ENCODE assay signal across 8 mouse cellular contexts in genomic region chr2:74752431-74753174, GRCm38 (mm10). TPM values are rescaled to one million over a fixed set of nuclear protein-coding genes. Genes with fewer than 3 reads are reported as not detected.
DNase-seq lines count a peak whose midpoint lies in the region; ATAC-seq lines count a peak whose summit lies in the region.

No protein-coding gene starts in this region.

- H3K27ac ChIP-seq in heart, embryonic 16.5 days (ENCODE audit: low read length): no peak overlapping the region
- 0 out of 2 replicates have a peak overlapping the region, but pooled peaks have one; percentile 30 for H3K27ac ChIP-seq in hindbrain, embryonic 15.5 days (replicated peaks)
- H3K27ac ChIP-seq in midbrain, embryonic 15.5 days: no peak overlapping the region

- ATAC-seq in heart, embryonic 16.5 days (replicated peaks; ENCODE audit: extremely low read depth, insufficient read depth, low FRiP score): no peak
- ATAC-seq in hindbrain, embryonic 15.5 days (ENCODE audit: low FRiP score, low read depth): peak; percentile 42; the same call in 1 of the 2 replicates
- ATAC-seq in midbrain, embryonic 15.5 days (replicated peaks): no peak

- H3K9me3 ChIP-seq in heart, embryonic 16.5 days (replicated peaks; ENCODE audit: control insufficient read depth, low read length): no peaks in the 10 kb centered on the region
- H3K9me3 ChIP-seq in hindbrain, embryonic 15.5 days: no peaks in the 10 kb centered on the region
- H3K9me3 ChIP-seq in midbrain, embryonic 15.5 days: no peaks in the 10 kb centered on the region

- no peaks in the 10 kb centered on the region for H3K36me3 ChIP-seq in heart, embryonic 16.5 days (ENCODE audit: control insufficient read depth, insufficient read depth)
- no peaks in the 10 kb centered on the region for H3K36me3 ChIP-seq in hindbrain, embryonic 15.5 days
- H3K36me3 ChIP-seq in midbrain, embryonic 15.5 days (replicated peaks): no peaks in the 10 kb centered on the region

- H3K4me1 ChIP-seq in heart, embryonic 16.5 days (ENCODE audit: control insufficient read depth, insufficient read depth, low read length): peaks cover 8% of the 10 kb centered on the region
- peaks cover 25% of the 10 kb centered on the region for H3K4me1 ChIP-seq in hindbrain, embryonic 15.5 days (replicated peaks)
- H3K4me1 ChIP-seq in midbrain, embryonic 15.5 days: peaks cover 17% of the 10 kb centered on the region

- 3% methylated on average over 45 of the region's 45 CpGs for WGBS in heart, embryonic 16.5 days
- 2% methylated on average over 45 of the region's 45 CpGs for WGBS in hindbrain, embryonic 15.5 days
- WGBS in midbrain, embryonic 15.5 days: under 1% methylated on average over 45 of the region's 45 CpGs

- no peak for DNase-seq in heart, adult 11 months
- DNase-seq in embryo, embryonic 10.5 days (ENCODE audit: low spot score): peak; percentile 84
- DNase-seq in right cerebral cortex, postnatal 36 days (ENCODE audit: low spot score in 2 of 2): no peak
- no peak for DNase-seq in spleen, postnatal 4 days (ENCODE audit: low spot score in 2 of 2)
- no peak for DNase-seq in urinary bladder, adult 18-20 months (ENCODE audit: low spot score in 2 of 2)

- H3K27me3 ChIP-seq in heart, embryonic 16.5 days (ENCODE audit: control insufficient read depth, insufficient read depth, low read length): peaks cover 84% of the 10 kb centered on the region
- peaks cover 42% of the 10 kb centered on the region for H3K27me3 ChIP-seq in hindbrain, embryonic 15.5 days
- peaks cover 89% of the 10 kb centered on the region for H3K27me3 ChIP-seq in midbrain, embryonic 15.5 days (replicated peaks)

- H3K4me2 ChIP-seq in heart, embryonic 16.5 days (ENCODE audit: low read depth, low read length): peak overlapping the region; percentile 55
- peak overlapping the region; percentile 51 for H3K4me2 ChIP-seq in hindbrain, embryonic 15.5 days
- H3K4me2 ChIP-seq in midbrain, embryonic 15.5 days: peak overlapping the region; percentile 25

- H3K4me3 ChIP-seq in heart, embryonic 16.5 days (ENCODE audit: low read length): peak overlapping the region; percentile 24
- H3K4me3 ChIP-seq in hindbrain, embryonic 15.5 days: peak overlapping the region; percentile 30
- peak overlapping the region; percentile 17 for H3K4me3 ChIP-seq in midbrain, embryonic 15.5 days

- no peak overlapping the region for H3K9ac ChIP-seq in heart, embryonic 16.5 days (ENCODE audit: low read length)
- H3K9ac ChIP-seq in hindbrain, embryonic 15.5 days: peak overlapping the region; percentile 22
- no peak overlapping the region for H3K9ac ChIP-seq in midbrain, embryonic 15.5 days

RNA-seq across cellular contexts. Expression of gene Hoxd1, which starts 10.2 kb away (rescaled TPM):
- not detected in 2 replicates for polyA plus RNA-seq in heart, embryonic 16.5 days (2015; fragmentation: Nextera tagmentation; extraction: Ambion mirVana)
- 1.2 and 2.4 TPM in 2 replicates for polyA plus RNA-seq in hindbrain, embryonic 15.5 days (2015; fragmentation: Nextera tagmentation; extraction: Ambion mirVana)
- not detected in 2 replicates for polyA plus RNA-seq in midbrain, embryonic 15.5 days (2015; fragmentation: Nextera tagmentation; extraction: Ambion mirVana)

RNA-seq across cellular contexts. Expression of gene Gm28230, which starts 26.1 kb away (rescaled TPM):
- polyA plus RNA-seq in heart, embryonic 16.5 days (2015; fragmentation: Nextera tagmentation; extraction: Ambion mirVana): not detected in 2 replicates
- polyA plus RNA-seq in hindbrain, embryonic 15.5 days (2015; fragmentation: Nextera tagmentation; extraction: Ambion mirVana): 0.87 and 1.6 TPM in 2 replicates
- polyA plus RNA-seq in midbrain, embryonic 15.5 days (2015; fragmentation: Nextera tagmentation; extraction: Ambion mirVana): not detected in 2 replicates

RNA-seq across cellular contexts. Expression of gene Hoxd4, which starts 40.9 kb away (rescaled TPM):
- 0.18 TPM in 1 of 2 replicates, not detected in the other for polyA plus RNA-seq in heart, embryonic 16.5 days (2015; fragmentation: Nextera tagmentation; extraction: Ambion mirVana)
- polyA plus RNA-seq in hindbrain, embryonic 15.5 days (2015; fragmentation: Nextera tagmentation; extraction: Ambion mirVana): 2.7 and 3.3 TPM in 2 replicates
- polyA plus RNA-seq in midbrain, embryonic 15.5 days (2015; fragmentation: Nextera tagmentation; extraction: Ambion mirVana): not detected in 2 replicates

RNA-seq across cellular contexts. Expression of gene Hoxd3, which starts 40.9 kb away (rescaled TPM):
- polyA plus RNA-seq in heart, embryonic 16.5 days (2015; fragmentation: Nextera tagmentation; extraction: Ambion mirVana): 0.44 and 0.66 TPM in 2 replicates
- 49.4 and 51.8 TPM in 2 replicates for polyA plus RNA-seq in hindbrain, embryonic 15.5 days (2015; fragmentation: Nextera tagmentation; extraction: Ambion mirVana)
- polyA plus RNA-seq in midbrain, embryonic 15.5 days (2015; fragmentation: Nextera tagmentation; extraction: Ambion mirVana): 0.09 and 0.21 TPM in 2 replicates

RNA-seq across cellular contexts. Expression of gene Hoxd8, which starts 48.2 kb away (rescaled TPM):
- 0.26 and 0.42 TPM in 2 replicates for polyA plus RNA-seq in heart, embryonic 16.5 days (2015; fragmentation: Nextera tagmentation; extraction: Ambion mirVana)
- 0.73 and 1.3 TPM in 2 replicates for polyA plus RNA-seq in hindbrain, embryonic 15.5 days (2015; fragmentation: Nextera tagmentation; extraction: Ambion mirVana)
- polyA plus RNA-seq in midbrain, embryonic 15.5 days (2015; fragmentation: Nextera tagmentation; extraction: Ambion mirVana): 0.08 and 0.10 TPM in 2 replicates
